Mouse (Mus musculus) B cell, adult 2 months (primary cell): ENCODE data around the gene Rbm43.

Experiments used
- DNase-seq, 2 experiments: peaks; one replicate each; pipeline ENCODE4 v3.0.0; 2022

The Rbm43 gene

GRCm38 (mm10) chr2:51934574-51935334 is at the start of gene Rbm43:
Rbm43 (minus strand) TSS chr2:51935163.
- DNase-seq, result peak; percentile 91

GRCm38 (mm10) chr2:51982288-51982687 is 47.3 kb upstream of the Rbm43 start:
- peak; percentile 6 to 8 for DNase-seq

DNA sequence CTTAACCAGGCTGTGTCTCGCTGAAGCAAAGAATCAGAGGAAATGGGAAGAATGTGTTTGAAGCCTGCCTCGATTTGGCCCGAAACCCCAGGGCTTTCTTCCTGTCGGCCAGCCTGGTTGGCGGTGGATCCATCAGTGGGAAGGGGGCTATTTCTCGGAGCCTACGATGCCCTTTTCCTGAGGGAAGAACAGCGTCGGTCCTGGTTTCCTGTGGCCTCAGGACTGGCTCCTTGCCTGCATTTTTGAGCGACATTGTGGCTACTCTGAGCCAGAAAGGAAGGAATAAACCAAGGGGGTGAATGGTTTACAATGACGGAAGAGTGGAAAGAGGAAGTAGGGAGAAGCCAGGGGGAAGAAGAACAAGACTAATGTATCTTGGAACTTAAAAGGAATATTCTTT is 46.7 kb upstream of the Rbm43 start:
- no peak for DNase-seq

DNA sequence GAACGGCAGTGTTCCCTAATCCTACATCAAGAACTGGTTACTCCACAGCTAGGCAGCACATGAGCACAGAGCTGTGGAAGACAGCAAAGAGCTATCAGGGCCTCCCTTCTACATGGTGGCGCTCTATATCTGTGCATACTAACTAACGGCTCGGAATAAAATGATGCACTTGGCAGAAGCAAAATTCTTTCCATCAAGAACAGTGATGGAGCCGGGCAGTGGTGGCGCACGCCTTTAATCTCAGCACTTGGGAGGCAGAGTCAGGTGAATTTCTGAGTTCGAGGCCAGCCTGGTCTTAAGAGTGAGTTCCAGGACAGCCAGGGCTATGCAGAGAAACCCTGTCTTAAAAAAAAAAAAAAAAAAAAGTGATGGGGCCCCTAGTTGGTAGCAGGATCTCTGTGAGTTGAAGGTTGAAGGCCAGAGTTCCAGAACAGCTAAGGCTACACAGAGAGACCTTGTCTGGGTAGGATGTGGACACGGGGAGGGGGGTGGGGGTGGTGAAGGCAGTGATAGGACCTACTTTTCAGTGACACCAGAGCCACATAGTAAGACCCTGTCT is 38.5 kb upstream of the Rbm43 start, which contains the start of gene Nmi:
Nmi (minus strand) TSS at position 85 of the 559 bp plus-strand sequence.
- peak; percentile 19 to 22 for DNase-seq

GRCm38 (mm10) chr2:51972641-51973409 is 37.9 kb upstream of the Rbm43 start:
- DNase-seq, result peak; percentile 70 to 71

DNA sequence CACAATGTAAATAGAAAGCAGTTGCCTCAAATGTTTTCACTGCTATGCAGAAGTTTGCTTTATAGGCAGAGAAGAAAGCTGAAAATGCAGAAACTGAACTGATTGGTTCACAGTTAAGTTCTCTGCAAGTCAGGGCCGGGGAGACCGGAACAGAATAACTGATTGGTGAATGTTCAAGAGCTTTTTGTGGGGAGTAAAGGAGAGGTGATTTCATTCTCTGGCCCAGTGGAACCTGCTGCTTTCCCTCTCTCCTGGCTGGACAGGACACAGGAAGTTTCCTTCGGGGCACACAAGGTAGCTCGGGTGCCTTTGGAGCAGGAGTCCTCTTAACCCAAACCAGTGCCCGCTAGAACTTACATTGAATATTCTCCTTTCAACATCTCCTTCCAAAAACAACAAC is 37.2 kb upstream of the Rbm43 start:
- DNase-seq, result peak; percentile 68 to 70

DNA sequence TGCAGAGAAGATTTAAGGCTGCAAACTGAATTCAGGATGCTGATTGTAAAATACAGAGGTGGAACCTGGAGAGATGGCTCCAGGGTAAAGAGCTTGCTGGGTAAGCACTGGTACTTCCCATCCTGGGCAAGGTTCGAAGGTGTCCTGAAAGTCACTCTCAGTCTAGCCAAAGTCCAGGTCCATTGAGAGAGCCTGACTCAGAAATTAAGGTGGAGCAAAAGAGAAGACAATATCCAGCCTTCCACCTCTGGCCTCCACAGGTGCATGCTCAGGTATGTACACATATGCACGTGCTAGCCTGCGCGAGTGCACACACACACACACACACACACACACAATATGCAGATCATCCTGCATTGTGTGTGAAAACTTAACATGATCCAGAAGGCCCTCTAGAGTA is 35.9 kb upstream of the Rbm43 start:
- DNase-seq, result no peak

DNA sequence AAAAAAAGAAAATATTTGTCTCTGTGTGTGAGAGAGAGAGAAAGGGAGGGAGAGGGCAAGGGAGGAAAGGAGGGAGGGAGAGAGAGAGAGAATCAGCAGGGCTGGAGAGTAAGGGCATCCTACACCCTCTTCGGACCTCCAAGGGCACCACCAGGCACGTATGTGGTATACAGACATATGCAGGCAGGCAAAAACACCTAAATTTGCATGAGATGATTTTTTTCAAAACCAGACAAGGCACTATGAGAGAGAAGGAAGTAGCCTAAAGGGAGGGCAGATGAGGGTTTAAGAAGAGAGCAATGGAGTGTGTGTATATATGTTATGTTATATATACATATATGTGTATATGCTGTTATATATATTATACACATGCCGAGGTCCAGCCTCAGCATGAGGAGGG is 32.3 kb upstream of the Rbm43 start:
- peak; percentile 13 to 26 for DNase-seq

DNA sequence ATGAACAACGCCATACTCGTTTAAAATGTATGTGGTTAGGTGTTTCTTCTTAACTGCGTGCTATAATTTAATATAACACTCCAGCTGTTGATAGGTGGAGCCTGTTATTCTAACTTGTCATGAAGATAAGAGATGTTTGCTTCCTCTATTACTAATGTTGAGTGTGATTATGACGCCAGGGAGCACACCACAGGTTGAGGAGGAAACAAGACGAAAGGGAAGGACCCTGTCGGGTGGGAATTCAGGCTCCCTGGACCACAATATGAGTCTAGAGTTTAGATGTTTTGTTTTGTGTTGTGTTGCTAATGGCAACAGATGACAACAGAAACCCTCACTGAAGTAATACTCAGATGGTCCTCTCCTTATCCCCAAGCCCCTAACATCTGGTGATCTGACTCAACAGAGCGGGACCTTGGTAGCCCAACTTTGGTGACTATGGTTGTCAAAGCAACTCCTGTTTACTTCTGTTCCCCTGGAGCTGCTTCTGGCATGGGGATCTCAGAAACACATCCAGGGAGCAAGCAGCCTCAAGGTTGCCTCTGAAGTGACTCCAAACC is 18.8 kb upstream of the Rbm43 start:
- no peak for DNase-seq

DNA sequence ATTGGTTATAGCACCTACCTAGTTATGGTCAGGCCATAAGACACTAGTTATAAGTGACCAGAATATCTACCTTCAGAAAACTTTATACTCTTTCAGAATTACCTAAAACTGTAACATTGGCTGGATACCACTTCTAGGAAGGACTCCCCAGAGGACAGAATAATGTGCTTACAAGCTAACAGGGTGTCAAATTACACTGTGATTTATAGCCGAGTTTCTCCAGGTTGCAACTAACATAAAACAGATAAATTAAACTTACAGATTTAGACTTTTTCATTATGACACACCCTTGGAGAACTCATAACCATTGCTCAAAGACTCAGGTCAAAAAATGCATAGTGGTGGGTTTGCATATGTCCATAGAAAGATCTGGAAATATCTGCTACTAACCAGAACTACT is 15.9 kb upstream of the Rbm43 start:
- DNase-seq, result no peak

DNA sequence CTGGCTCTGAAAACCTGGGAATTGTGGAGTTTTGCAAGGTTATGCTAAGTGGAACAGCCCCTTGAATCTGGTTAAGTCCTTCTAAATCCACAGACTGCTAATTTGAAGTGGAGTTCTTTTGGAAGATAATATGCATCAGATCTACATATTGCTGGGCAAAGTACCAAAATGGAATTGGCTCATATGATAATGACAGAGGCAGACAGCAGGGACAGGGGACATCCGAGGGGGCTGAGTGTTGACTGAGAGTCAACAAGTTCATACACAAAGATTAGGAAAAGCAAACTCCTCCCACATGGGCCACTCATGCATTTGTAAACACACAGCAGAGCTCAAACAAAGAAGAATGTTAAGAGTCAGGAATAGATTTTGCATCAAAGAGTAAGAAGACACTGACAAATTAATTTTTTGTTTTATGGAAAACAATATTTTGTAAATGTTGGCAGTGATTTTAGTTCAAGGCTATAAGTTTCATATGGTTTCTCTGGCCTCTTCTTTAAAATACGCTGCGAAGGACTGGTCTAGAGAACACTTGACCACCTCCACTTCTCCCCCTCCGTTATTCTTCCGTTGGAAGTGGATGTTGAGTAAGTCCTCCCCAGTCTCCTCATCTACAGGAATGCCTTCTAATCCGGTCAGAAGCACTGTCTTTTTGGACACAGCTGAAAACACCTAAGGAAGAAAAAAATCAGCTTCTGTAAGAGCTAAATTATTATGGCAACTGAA is 13.3 kb upstream of the Rbm43 start:
- DNase-seq, result no peak

DNA sequence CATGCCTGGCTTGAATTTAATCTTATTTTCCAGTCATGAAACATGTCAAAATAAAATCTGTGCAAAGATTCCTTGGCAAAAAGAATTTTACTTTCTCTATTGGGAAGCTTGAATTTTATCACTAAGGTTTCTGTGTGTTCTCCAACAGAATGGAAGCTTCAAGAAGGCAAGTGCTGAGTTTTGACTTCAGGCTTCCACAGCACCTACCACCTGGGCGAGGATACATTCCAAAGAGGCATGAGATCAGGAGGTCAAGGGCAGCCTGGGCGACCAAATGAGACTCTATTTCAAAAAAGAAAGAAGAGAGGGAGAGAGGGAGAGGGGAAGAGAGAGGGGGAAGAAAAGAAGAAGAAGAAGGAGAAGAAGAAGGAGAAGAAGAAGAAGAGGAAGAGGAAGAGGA is 10.8 kb upstream of the Rbm43 start:
- no peak for DNase-seq

DNA sequence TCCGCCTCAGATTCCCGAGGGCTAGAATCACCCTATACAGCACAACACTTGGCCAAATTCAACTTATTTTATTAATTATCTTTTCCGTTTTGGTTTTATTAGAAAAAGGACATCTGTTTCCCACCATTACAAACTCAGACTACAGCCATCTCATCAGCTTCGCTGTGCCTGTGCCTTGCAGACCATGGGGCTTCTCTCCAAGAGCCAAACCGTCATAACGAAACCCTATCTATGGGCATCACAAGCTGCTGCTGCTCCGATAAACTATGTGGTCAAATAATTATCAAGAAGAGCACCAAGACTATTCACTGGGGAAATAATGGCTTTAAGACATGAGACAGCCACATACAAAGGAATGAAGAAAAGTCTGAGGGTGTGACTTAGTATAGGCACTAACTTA is 6.9 kb upstream of the Rbm43 start:
- no peak for DNase-seq

DNA sequence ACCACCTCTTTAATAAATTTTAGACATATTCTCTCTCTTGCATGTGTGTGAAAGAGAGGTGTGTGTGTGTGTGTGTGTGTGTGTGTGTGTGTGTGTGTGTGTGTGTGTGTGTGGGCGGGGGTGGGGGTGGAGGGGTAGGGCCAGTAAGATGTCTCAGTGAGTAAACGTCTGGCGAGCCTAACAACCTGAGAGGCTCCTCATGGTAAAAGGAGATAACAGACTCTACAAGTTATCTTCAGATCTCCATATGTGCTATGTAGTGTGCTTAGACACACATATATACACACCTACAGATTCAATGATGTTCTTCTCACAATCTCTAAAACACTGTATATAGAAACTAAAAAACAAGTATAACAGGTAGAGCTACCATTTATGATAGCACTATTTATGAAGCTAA is 3.8 kb upstream of the Rbm43 start:
- no peak for DNase-seq

GRCm38 (mm10) chr2:51937004-51937403 is 2.0 kb upstream of the Rbm43 start:
- DNase-seq, result no peak

GRCm38 (mm10) chr2:51936585-51936984 is 1.6 kb upstream of the Rbm43 start:
- no peak for DNase-seq

- peak; percentile 19 for DNase-seq
These were observed 958 bp upstream of the Rbm43 start for GRCm38 (mm10) chr2:51935921-51936320.

DNA sequence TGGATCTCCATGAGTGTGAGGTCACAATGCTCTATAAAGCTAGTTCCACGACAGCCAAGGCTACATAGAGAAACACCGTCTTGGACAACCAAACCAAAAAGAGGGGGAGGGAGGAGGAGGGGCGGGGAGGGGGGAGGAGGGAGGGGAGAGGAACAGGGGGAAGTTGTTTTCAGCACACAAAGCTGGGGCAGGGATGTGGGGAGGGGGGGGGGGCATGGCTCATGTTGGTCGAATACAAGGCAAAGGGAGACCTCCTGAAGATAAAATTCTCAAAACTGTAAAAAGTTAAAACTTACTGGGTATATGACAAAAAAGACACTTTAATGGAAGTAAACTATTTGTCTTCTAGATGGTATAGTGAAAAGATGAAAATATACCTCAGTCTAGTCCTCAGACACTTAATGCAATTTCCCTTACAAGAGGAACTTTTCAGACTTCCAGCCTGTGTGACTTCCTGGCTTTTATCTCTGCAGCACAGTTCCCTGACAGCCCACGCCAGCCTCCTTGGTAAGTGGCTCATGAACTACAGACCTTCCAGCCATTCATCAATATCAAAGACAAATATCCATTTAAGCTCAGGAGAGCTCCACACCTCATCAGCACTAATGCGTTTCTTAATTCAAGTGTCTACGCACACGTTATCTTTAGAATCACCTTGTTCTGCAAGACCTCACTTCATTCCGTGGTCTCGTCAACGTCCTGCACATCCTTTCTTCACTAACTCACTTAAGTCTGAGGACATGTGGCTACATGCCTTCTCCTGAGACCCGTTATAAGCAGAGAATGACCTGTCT is 1.4 kb downstream of the Rbm43 start:
- DNase-seq, result peak in 1 of 2 experiments; percentile 12

DNA sequence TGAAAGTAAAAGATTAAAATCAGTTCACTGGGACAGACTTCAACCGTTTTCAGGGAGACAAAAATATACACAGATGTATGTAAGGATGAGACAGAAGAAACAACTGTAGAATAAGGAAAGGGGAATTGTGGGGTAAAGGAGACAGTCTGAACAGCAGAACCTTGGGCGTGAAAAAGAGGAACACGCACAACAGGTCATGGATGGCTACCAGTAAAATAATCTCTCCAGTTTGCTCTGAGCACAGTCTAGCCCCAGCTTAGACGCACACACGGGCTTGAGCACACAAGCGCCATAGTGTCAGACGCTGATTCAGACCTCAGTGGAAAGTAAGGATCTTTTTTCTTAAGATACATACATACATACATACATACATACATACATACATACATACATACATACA is 3.7 kb downstream of the Rbm43 start:
- peak; percentile 23 to 25 for DNase-seq

- DNase-seq, result peak; percentile 71 to 73
These were observed 19.9 kb downstream of the Rbm43 start for GRCm38 (mm10) chr2:51914944-51915680.

- DNase-seq, result no peak
These were observed 20.4 kb downstream of the Rbm43 start for GRCm38 (mm10) chr2:51914532-51914931.
